11 mouse cellular contexts compared by ENCODE assay signal in genomic region chr5:37874784-37875281, GRCm38 (mm10). TPM values are rescaled to one million over a fixed set of nuclear protein-coding genes. Genes with fewer than 3 reads are reported as not detected.
DNase-seq lines count a peak whose midpoint lies in the region; ATAC-seq lines count a peak whose summit lies in the region.
"Had no signal": no experiment of that assay in that cellular context is flagged by ENCODE, and none has a peak within 500 bp of the region (broad histone marks: within the 10 kb centered on the region; RNA-seq: fewer than 3 reads in every experiment).

No protein-coding gene starts in this region.

- peak; percentile 48 for DNase-seq in forebrain, embryonic 14.5 days (ENCODE audit: low spot score)
- DNase-seq in retina, postnatal 1 day, result peak; percentile 59
- no peak for DNase-seq in retina, embryonic 14.5 days (ENCODE audit: low spot score)
- DNase-seq in kidney, adult 8-10 months, result peak; percentile 90
- peak; percentile 51 for DNase-seq in skeletal muscle tissue, adult 2 months (ENCODE audit: low read depth, low spot score)
- no peak for DNase-seq in midbrain, embryonic 10.5 days (ENCODE audit: low spot score)
- no peak for DNase-seq in adrenal gland, adult 18-20 months (ENCODE audit: low spot score in 2 of 2)
- DNase-seq: adrenal gland, adult 2 months had no signal

- H3K4me3 ChIP-seq in forebrain, embryonic 14.5 days (ENCODE audit: low read depth, low read length), result no peak overlapping the region
- H3K4me3 ChIP-seq in forebrain, embryonic 15.5 days, result no peak overlapping the region
- no peak overlapping the region for H3K4me3 ChIP-seq in midbrain, embryonic 10.5 days
- H3K4me3 ChIP-seq: embryonic facial prominence, embryonic 13.5 days had no signal

- no peak overlapping the region for H3K9ac ChIP-seq in forebrain, embryonic 14.5 days (ENCODE audit: low read length)
- no peak overlapping the region for H3K9ac ChIP-seq in forebrain, embryonic 15.5 days (replicated peaks)
- H3K9ac ChIP-seq: embryonic facial prominence, embryonic 13.5 days had no signal

- H3K27ac ChIP-seq in forebrain, embryonic 14.5 days (ENCODE audit: low read depth, low read length), result no peak overlapping the region
- no peak overlapping the region for H3K27ac ChIP-seq in forebrain, embryonic 15.5 days (replicated peaks)
- H3K27ac ChIP-seq in midbrain, embryonic 10.5 days (replicated peaks), result no peak overlapping the region
- H3K27ac ChIP-seq: embryonic facial prominence, embryonic 13.5 days had no signal

- no peak overlapping the region for H3K4me2 ChIP-seq in forebrain, embryonic 14.5 days (ENCODE audit: low read length)
- no peak overlapping the region for H3K4me2 ChIP-seq in forebrain, embryonic 15.5 days (replicated peaks)
- H3K4me2 ChIP-seq: embryonic facial prominence, embryonic 13.5 days had no signal

- H3K9me3 ChIP-seq in forebrain, embryonic 14.5 days (replicated peaks; ENCODE audit: control insufficient read depth, low read length), result no peaks in the 10 kb centered on the region
- H3K9me3 ChIP-seq in forebrain, embryonic 15.5 days, result no peaks in the 10 kb centered on the region
- no peaks in the 10 kb centered on the region for H3K9me3 ChIP-seq in midbrain, embryonic 10.5 days (replicated peaks)
- H3K9me3 ChIP-seq: embryonic facial prominence, embryonic 13.5 days had no signal

- peak; percentile 10; the same call in 1 of the 2 replicates for ATAC-seq in forebrain, embryonic 14.5 days
- no peak for ATAC-seq in forebrain, embryonic 15.5 days (replicated peaks)

- H3K27me3 ChIP-seq in forebrain, embryonic 14.5 days (replicated peaks; ENCODE audit: control insufficient read depth, insufficient read depth, low read length), result 0 out of 2 replicates have a peak, but pooled peaks cover 6% of the 10 kb centered on the region
- H3K27me3 ChIP-seq in forebrain, embryonic 15.5 days, result no peaks in the 10 kb centered on the region
- H3K27me3 ChIP-seq in midbrain, embryonic 10.5 days (ENCODE audit: low read depth, poor library complexity, severe bottlenecking), result peaks cover 10% of the 10 kb centered on the region

- 51% methylated on average over 6 of the region's 6 CpGs for WGBS in forebrain, embryonic 14.5 days
- 49% methylated on average over 6 of the region's 6 CpGs for WGBS in forebrain, embryonic 15.5 days
- 86% methylated on average over 6 of the region's 6 CpGs for WGBS in midbrain, embryonic 10.5 days

- no peaks in the 10 kb centered on the region for H3K36me3 ChIP-seq in forebrain, embryonic 14.5 days (ENCODE audit: control insufficient read depth, insufficient read depth, low read length)
- no peaks in the 10 kb centered on the region for H3K36me3 ChIP-seq in forebrain, embryonic 15.5 days
- H3K36me3 ChIP-seq in midbrain, embryonic 10.5 days, result no peaks in the 10 kb centered on the region
- H3K36me3 ChIP-seq: embryonic facial prominence, embryonic 13.5 days had no signal

- peaks cover 3% of the 10 kb centered on the region; the same call in 1 of the 2 replicates for H3K4me1 ChIP-seq in forebrain, embryonic 14.5 days (ENCODE audit: control insufficient read depth, insufficient read depth, low read length)
- H3K4me1 ChIP-seq in forebrain, embryonic 15.5 days, result peaks cover 5% of the 10 kb centered on the region; the same call in 1 of the 2 replicates
- H3K4me1 ChIP-seq in midbrain, embryonic 10.5 days, result no peaks in the 10 kb centered on the region

RNA-seq across cellular contexts. Expression of gene Msx1, which starts 50.5 kb away (rescaled TPM):
- 12.5 and 16.1 TPM in 2 replicates for polyA plus RNA-seq in forebrain, embryonic 14.5 days (2014; fragmentation: Nextera tagmentation; extraction: Ambion mirVana)
- 13.7 and 20.7 TPM in 2 replicates for polyA plus RNA-seq in forebrain, embryonic 15.5 days (2015; fragmentation: Nextera tagmentation; extraction: Ambion mirVana)
- polyA plus RNA-seq in midbrain, embryonic 10.5 days (2016; fragmentation: Nextera tagmentation; extraction: Ambion mirVana), result 150 and 155 TPM in 2 replicates
- total RNA-seq in adrenal gland, adult 18-20 months (2021), result 1 to 10 TPM; 1.1 to 2.1 TPM
- total RNA-seq: megakaryocyte-erythroid progenitor cell, adult 5-6 weeks had no signal

Comparison
In these comparisons a context has a peak if more than half of its experiments do, and no peak if none do; other contexts are left out.
1. DNase-seq: peak in forebrain, embryonic 14.5 days (single experiment), retina, postnatal 1 day (single experiment), kidney, adult 8-10 months (2 of 2) and skeletal muscle tissue, adult 2 months (single experiment); none in retina, embryonic 14.5 days (single experiment), midbrain, embryonic 10.5 days (single experiment) and adrenal gland, adult 18-20 months (0 of 2).